Mouse (Mus musculus) liver, embryonic 14.5 days (tissue): Measurements from ENCODE around the gene Trim71.

Source experiments
- CTCF ChIP-seq: IDR thresholded peaks from 2 replicates; pipeline ENCODE4 v1.5.1; 2016; ENCODE audit warnings: antibody characterized with exemption, low read depth, control low read depth
- EP300 ChIP-seq: IDR thresholded peaks from 2 replicates; pipeline ENCODE4 v1.6.1; 2016; ENCODE audit warnings: antibody characterized with exemption, low read depth

- no peak for TF ChIP-seq CTCF
- TF ChIP-seq EP300 = no peak
These were observed 20.1 kb downstream of the Trim71 start for GRCm38 (mm10) chr9:114543882-114544753.
